Mouse (Mus musculus): ENCODE measurements around the gene Renbp. TPM values are rescaled to one million over a fixed set of nuclear protein-coding genes. Genes with fewer than 3 reads are reported as not detected.

The Renbp gene
- 10 to 100 TPM in 1 of 2 experiments, 1 to 10 TPM in 1; 6.4 to 15.1 TPM for polyA plus RNA-seq (2017; shearing (Covaris generic))

GRCm38 (mm10) chrX:73930402-73931062 is at the start of gene Renbp:
TSS of gene Renbp (minus strand) at chrX:73930850.
- no peak for ATAC-seq

- no peak for ATAC-seq
These were observed 47.1 kb upstream of the Renbp start for GRCm38 (mm10) chrX:73977783-73978182.

GRCm38 (mm10) chrX:73976283-73976682 is 45.6 kb upstream of the Renbp start:
- ATAC-seq = peak; percentile 49

GRCm38 (mm10) chrX:73972774-73973173 is 42.1 kb upstream of the Renbp start:
- ATAC-seq = no peak

- no peak for ATAC-seq
These were observed 40.1 kb upstream of the Renbp start for GRCm38 (mm10) chrX:73970781-73971180.

GRCm38 (mm10) chrX:73969729-73970128 is 39.1 kb upstream of the Renbp start:
- no peak for ATAC-seq

- no peak for ATAC-seq
These were observed 38.5 kb upstream of the Renbp start for GRCm38 (mm10) chrX:73969167-73969566.

GRCm38 (mm10) chrX:73967177-73968075 is 36.8 kb upstream of the Renbp start:
- ATAC-seq = peak; percentile 61

GRCm38 (mm10) chrX:73966248-73967176 is 35.9 kb upstream of the Renbp start, which contains the start of gene Hcfc1:
TSS of gene Hcfc1 (minus strand) at chrX:73966357.
- peak; percentile 54 for ATAC-seq

GRCm38 (mm10) chrX:73965307-73965706 is 34.7 kb upstream of the Renbp start:
- ATAC-seq = peak; percentile 40

GRCm38 (mm10) chrX:73964363-73964762 is 33.7 kb upstream of the Renbp start:
- ATAC-seq = no peak

- ATAC-seq = no peak
These were observed 24.3 kb upstream of the Renbp start for GRCm38 (mm10) chrX:73954988-73955387.

- ATAC-seq = no peak
These were observed 22.0 kb upstream of the Renbp start for GRCm38 (mm10) chrX:73952603-73953002.

- ATAC-seq = no peak
These were observed 18.7 kb upstream of the Renbp start for GRCm38 (mm10) chrX:73949341-73949740.

- ATAC-seq = peak; percentile 92
These were observed 18.0 kb upstream of the Renbp start for GRCm38 (mm10) chrX:73948647-73949046.

GRCm38 (mm10) chrX:73946896-73947295 is 16.2 kb upstream of the Renbp start:
- ATAC-seq = no peak

- no peak for ATAC-seq
These were observed 11.6 kb upstream of the Renbp start for GRCm38 (mm10) chrX:73942294-73942693.

GRCm38 (mm10) chrX:73941860-73942259 is 11.2 kb upstream of the Renbp start:
- no peak for ATAC-seq

- ATAC-seq = no peak
These were observed 1.2 kb upstream of the Renbp start for GRCm38 (mm10) chrX:73931871-73932270.

GRCm38 (mm10) chrX:73922550-73922882 is 8.1 kb downstream of the Renbp start:
- ATAC-seq = no peak

- peak; percentile 98 for ATAC-seq
These were observed 8.7 kb downstream of the Renbp start, which contains the start of the genes Arhgap4 and Naa10 for GRCm38 (mm10) chrX:73921823-73922549. TSS of gene Arhgap4 (minus strand) at chrX:73921870. TSS of gene Naa10 (minus strand) at chrX:73921944.

All from CD4-positive, CD25-positive, alpha-beta regulatory T cell, adult 4 months (primary cell).